Mouse (Mus musculus): ENCODE measurements around the gene Podn. TPM values are rescaled to one million over a fixed set of nuclear protein-coding genes. Genes with fewer than 3 reads are reported as not detected.

The Podn gene
- polyA plus RNA-seq, 1 experiment = 150 TPM

DNA sequence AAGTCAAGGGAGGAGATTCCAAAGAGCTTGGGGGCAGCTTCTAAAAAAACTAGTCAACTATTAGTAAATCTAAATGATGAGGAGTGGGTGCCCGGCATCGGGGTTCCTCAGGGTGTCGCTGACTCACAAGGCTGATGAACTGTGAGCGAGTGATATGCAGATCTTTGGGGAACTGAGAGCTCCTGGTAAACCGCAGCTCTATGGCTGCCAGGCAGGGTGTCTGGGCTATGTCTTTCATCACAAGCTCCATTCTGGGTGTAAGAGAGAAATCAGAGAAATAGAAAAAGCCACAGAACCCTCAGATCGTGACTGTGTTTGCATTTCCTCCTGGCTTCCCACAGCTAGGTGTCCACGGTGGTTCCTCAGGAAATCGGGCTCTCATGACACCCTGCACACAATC is 107.3 kb downstream of the Podn start:
- Histone ChIP-seq H3K27ac (ENCODE audit: insufficient read depth, low read depth, low read length) (no peak overlapping the region), H3K4me3 (ENCODE audit: low read depth, low read length) (no peak overlapping the region), H3K36me3 (ENCODE audit: control insufficient read depth, insufficient read depth, low read length) (no peaks in the 10 kb centered on the region), H3K27me3 (ENCODE audit: control insufficient read depth, insufficient read depth, low read length) (no peaks in the 10 kb centered on the region), H3K4me1 (ENCODE audit: control insufficient read depth, insufficient read depth, insufficient read length, low read length) (no peaks in the 10 kb centered on the region)
- WGBS = 67% methylated on average over 8 of the region's 8 CpGs
- TF ChIP-seq CTCF (IDR thresholded peaks at IDR 0.05; ENCODE audit: extremely low read depth, insufficient read length, insufficient replicate concordance, low read depth, low read length) (no peak), POLR2A (IDR thresholded peaks at IDR 0.05; ENCODE audit: low read depth, low read length) (no peak)

DNA sequence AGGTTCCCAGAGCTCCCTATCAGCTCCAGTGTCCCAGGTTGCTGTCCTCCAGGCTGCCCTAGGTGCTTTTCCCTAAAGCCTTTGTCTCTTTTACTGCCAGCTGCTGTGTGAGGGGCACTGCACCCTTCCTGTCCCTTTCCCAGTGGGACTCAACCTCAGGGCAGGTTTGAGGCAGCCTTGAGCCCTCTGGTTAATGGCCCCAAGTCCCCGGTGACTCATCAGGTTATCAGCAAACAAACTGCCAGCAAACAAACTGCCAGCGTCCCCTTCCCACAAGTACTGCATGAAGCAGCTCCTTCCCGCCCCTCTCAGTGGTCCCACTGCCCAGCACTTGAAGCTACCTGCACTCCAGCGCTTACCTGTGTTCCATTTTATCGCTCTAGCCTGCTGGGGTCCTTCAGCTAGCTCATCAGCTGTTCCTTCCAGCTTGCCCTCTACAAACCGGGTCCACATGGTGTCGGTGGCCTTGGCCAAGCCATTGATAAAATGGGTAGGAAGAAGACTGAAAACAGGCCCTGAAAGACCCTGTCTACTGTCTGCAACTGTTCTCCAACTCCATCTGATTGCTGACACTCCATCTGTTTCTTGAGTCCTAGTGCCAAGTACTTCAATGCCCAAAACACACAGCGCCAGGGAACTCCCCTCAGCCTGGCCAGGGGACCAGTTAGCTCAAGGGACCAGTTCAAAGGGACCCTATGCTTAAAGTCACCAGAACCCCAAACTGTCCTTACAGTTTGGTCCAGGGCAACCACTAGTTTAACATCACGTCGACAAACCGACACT is 109.7 kb downstream of the Podn start:
- Histone ChIP-seq H3K4me1 (ENCODE audit: control insufficient read depth, insufficient read depth, insufficient read length, low read length) (no peaks in the 10 kb centered on the region), H3K27me3 (ENCODE audit: control insufficient read depth, insufficient read depth, low read length) (no peaks in the 10 kb centered on the region), H3K36me3 (ENCODE audit: control insufficient read depth, insufficient read depth, low read length) (no peaks in the 10 kb centered on the region), H3K4me3 (ENCODE audit: low read depth, low read length) (no peak overlapping the region), H3K27ac (ENCODE audit: insufficient read depth, low read depth, low read length) (no peak overlapping the region)
- WGBS = 79% methylated on average over 11 of the region's 11 CpGs
- TF ChIP-seq POLR2A (IDR thresholded peaks at IDR 0.05; ENCODE audit: low read depth, low read length) (no peak), CTCF (IDR thresholded peaks at IDR 0.05; ENCODE audit: extremely low read depth, insufficient read length, insufficient replicate concordance, low read depth, low read length) (no peak)

DNA sequence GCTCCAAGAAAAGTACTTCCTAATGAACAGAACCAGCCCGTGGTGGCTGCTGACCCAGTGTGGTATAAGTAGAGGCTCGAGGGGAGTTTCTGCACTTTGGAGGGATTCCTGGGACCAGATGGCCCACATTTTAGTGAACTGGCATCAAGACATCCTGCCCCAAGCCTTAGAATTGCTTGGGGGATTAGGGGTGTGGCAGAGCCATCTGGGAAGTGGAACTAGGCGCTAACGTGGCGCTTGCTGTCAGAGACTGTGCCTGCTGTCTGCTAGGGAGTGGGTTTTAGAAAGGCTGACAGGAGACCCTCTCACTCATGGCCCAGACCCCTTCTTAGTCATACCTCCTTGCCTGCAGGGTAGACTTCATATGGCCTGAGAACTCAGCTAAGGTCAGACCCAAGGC is 110.4 kb downstream of the Podn start:
- 84% methylated on average over 5 of the region's 5 CpGs for WGBS
- Histone ChIP-seq H3K27ac (ENCODE audit: insufficient read depth, low read depth, low read length) (no peak overlapping the region), H3K4me3 (ENCODE audit: low read depth, low read length) (no peak overlapping the region)

DNA sequence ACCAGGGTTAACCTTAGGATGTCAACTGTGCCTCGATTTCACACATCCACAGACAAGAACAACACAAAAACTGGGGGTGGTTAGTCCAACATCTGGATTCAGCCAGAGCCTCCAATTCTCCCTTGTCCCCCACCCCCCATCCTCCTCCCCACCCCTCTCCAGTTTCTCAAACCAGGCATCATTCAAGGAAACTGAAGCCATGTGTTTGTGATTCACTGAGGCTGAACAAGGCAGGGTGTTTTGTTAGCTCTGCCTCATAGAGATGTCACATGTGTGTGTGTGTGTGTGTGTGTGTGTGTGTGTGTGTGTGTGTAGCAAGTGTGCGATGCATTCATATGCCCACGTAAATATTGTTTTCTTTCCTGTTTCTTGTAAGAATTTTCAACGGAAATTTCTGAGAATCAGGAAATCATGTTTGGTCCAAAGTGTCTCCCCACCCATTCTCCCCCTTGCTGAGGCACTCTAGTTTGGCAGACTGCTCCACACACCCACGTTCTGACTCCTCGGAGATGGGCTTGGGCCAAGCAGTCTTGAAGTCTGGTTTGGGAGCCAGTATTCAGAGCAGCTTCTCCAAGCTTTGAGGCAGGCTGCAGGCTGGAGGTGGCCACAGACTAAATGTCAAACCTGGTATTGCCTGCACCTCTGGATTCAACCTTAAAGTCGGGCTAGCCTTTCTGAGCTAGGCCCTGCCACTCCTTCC is 111.8 kb downstream of the Podn start:
- TF ChIP-seq CTCF (IDR thresholded peaks at IDR 0.05; ENCODE audit: extremely low read depth, insufficient read length, insufficient replicate concordance, low read depth, low read length) = no peak
- TF ChIP-seq POLR2A (IDR thresholded peaks at IDR 0.05; ENCODE audit: low read depth, low read length) = no peak
- Histone ChIP-seq H3K4me1 (ENCODE audit: control insufficient read depth, insufficient read depth, insufficient read length, low read length) (no peaks in the 10 kb centered on the region), H3K27ac (ENCODE audit: insufficient read depth, low read depth, low read length) (peak overlapping the region; percentile 35; the same call in 1 of the 2 replicates), H3K27me3 (ENCODE audit: control insufficient read depth, insufficient read depth, low read length) (no peaks in the 10 kb centered on the region), H3K36me3 (ENCODE audit: control insufficient read depth, insufficient read depth, low read length) (no peaks in the 10 kb centered on the region), H3K4me3 (ENCODE audit: low read depth, low read length) (no peak overlapping the region)
- WGBS = 64% methylated on average over 7 of the region's 7 CpGs

More for the DNA sequence above, 110.4 kb downstream of the Podn start:
- TF ChIP-seq CTCF (IDR thresholded peaks at IDR 0.05; ENCODE audit: extremely low read depth, insufficient read length, insufficient replicate concordance, low read depth, low read length) = no peak
- TF ChIP-seq POLR2A (IDR thresholded peaks at IDR 0.05; ENCODE audit: low read depth, low read length) = no peak
- Histone ChIP-seq H3K36me3 (ENCODE audit: control insufficient read depth, insufficient read depth, low read length) (no peaks in the 10 kb centered on the region), H3K27me3 (ENCODE audit: control insufficient read depth, insufficient read depth, low read length) (no peaks in the 10 kb centered on the region), H3K4me1 (ENCODE audit: control insufficient read depth, insufficient read depth, insufficient read length, low read length) (no peaks in the 10 kb centered on the region)

DNA sequence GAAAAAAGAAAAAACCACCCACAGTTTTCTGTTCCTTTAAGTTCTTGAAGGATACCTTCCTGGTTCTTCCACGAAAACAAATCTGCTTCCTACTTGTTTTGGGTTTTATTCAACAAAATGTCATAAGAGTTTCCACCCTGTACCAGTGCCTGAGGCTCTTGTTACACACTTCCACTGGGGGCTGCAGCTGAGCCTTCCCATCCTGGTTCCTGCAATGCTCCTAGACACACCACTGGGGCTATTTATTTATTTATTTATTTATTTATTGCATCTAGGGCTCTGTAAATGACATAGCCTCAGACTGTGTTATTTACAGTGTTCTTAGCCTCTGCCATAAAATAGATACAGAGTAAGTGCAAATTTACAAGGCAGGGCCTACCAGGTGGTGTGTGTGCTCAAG is 112.5 kb downstream of the Podn start:
- Histone ChIP-seq H3K27ac (ENCODE audit: insufficient read depth, low read depth, low read length) (peak overlapping the region; percentile 35; the same call in 1 of the 2 replicates), H3K4me1 (ENCODE audit: control insufficient read depth, insufficient read depth, insufficient read length, low read length) (no peaks in the 10 kb centered on the region)

DNA sequence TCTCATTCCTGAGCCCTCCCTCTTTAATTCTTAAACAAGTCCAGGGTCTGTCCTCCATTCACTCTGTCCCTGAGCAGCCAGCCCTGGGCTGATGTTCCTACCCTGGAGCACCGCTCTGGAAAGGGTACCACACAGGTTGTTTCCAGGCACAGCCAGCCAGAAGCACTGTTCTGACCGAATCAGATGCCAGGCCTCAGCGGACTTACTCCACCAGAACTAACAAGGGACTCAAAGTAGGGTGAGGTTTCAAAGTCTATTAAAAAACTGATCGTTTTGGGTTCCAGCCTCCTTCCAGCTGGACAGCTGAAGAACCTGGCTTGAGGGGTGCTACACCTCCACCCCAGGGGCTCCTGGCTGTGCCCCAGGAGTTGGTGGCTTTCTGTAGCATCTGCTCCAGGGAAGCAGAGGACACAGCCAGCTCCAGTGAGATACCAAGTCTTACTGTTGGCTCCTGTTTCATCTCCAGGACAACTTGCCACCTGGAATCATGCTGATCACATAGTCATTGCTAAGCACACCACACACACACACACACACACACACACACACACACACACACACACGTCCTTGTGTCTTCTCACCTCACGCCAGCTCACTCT is 116.1 kb downstream of the Podn start:
- H3K36me3 ChIP-seq (ENCODE audit: control insufficient read depth, insufficient read depth, low read length) = no peaks in the 10 kb centered on the region
- no peaks in the 10 kb centered on the region for H3K27me3 ChIP-seq (ENCODE audit: control insufficient read depth, insufficient read depth, low read length)
- TF ChIP-seq CTCF (IDR thresholded peaks at IDR 0.05; ENCODE audit: extremely low read depth, insufficient read length, insufficient replicate concordance, low read depth, low read length) = no peak
- TF ChIP-seq POLR2A (IDR thresholded peaks at IDR 0.05; ENCODE audit: low read depth, low read length) = no peak
- H3K27ac ChIP-seq (ENCODE audit: insufficient read depth, low read depth, low read length) = no peak overlapping the region
- no peaks in the 10 kb centered on the region for H3K4me1 ChIP-seq (ENCODE audit: control insufficient read depth, insufficient read depth, insufficient read length, low read length)
- no peak overlapping the region for H3K4me3 ChIP-seq (ENCODE audit: low read depth, low read length)
- WGBS = 80% methylated on average over 6 of the region's 6 CpGs

More for the DNA sequence above, 112.5 kb downstream of the Podn start:
- Histone ChIP-seq H3K4me3 (ENCODE audit: low read depth, low read length) (no peak overlapping the region), H3K27me3 (ENCODE audit: control insufficient read depth, insufficient read depth, low read length) (no peaks in the 10 kb centered on the region), H3K36me3 (ENCODE audit: control insufficient read depth, insufficient read depth, low read length) (no peaks in the 10 kb centered on the region)
- WGBS = 92% methylated on average over 1 of the region's 1 CpGs
- TF ChIP-seq CTCF (IDR thresholded peaks at IDR 0.05; ENCODE audit: extremely low read depth, insufficient read length, insufficient replicate concordance, low read depth, low read length) (no peak), POLR2A (IDR thresholded peaks at IDR 0.05; ENCODE audit: low read depth, low read length) (no peak)

DNA sequence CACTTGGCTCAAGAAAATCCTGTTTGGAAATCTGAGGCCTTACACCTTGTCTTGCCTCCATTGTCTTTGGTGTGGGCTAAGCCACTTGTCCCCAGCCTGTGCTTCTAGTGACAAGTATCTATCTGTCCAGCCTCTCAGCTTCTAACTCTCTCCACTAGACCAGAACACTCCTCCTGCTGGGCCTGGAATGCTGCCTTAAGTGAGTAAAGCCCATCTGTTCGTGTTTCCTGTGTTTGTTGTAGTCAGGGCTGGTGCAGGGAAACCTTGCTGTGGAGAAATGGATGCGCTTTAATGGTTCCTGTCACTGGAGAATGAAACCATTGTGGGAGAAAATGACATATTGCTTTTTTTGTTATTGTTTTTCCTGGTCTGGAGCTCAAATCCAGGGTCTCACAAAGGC is 116.7 kb downstream of the Podn start:
- H3K4me1 ChIP-seq (ENCODE audit: control insufficient read depth, insufficient read depth, insufficient read length, low read length) = no peaks in the 10 kb centered on the region
- H3K36me3 ChIP-seq (ENCODE audit: control insufficient read depth, insufficient read depth, low read length) = no peaks in the 10 kb centered on the region
- no peak overlapping the region for H3K27ac ChIP-seq (ENCODE audit: insufficient read depth, low read depth, low read length)
- TF ChIP-seq POLR2A (IDR thresholded peaks at IDR 0.05; ENCODE audit: low read depth, low read length) = no peak
- TF ChIP-seq CTCF (IDR thresholded peaks at IDR 0.05; ENCODE audit: extremely low read depth, insufficient read length, insufficient replicate concordance, low read depth, low read length) = no peak
- H3K4me3 ChIP-seq (ENCODE audit: low read depth, low read length) = no peak overlapping the region
- H3K27me3 ChIP-seq (ENCODE audit: control insufficient read depth, insufficient read depth, low read length) = no peaks in the 10 kb centered on the region
- 49% methylated on average over 2 of the region's 2 CpGs for WGBS
